ENCODE assay signal across 26 mouse cellular contexts in genomic region chr10:67706436-67706835, GRCm38 (mm10).
DNase-seq lines count a peak whose midpoint lies in the region; ATAC-seq and TF ChIP-seq lines count a peak whose summit lies in the region.
"Had no signal": no experiment of that assay in that cellular context is flagged by ENCODE, and none has a peak within 500 bp of the region (broad histone marks: within the 10 kb centered on the region; RNA-seq: fewer than 3 reads in every experiment).

No protein-coding gene starts in this region.

- 54% methylated on average over 7 of the region's 7 CpGs for WGBS in forebrain, postnatal 0 days
- 76% methylated on average over 7 of the region's 7 CpGs for WGBS in forebrain, embryonic 14.5 days
- WGBS in midbrain, postnatal 0 days = 47% methylated on average over 7 of the region's 7 CpGs
- WGBS in midbrain, embryonic 15.5 days = 56% methylated on average over 7 of the region's 7 CpGs

- peak; percentile 70 for ATAC-seq in forebrain, postnatal 0 days
- ATAC-seq in forebrain, embryonic 14.5 days = no peak
- no peak for ATAC-seq in midbrain, postnatal 0 days (ENCODE audit: low FRiP score)
- ATAC-seq in midbrain, embryonic 15.5 days (replicated peaks) = no peak
- ATAC-seq: activated CD4-positive, CD25-positive, alpha-beta regulatory T cell, adult 4 months; CD4-positive, CD25-positive, alpha-beta regulatory T cell, adult 4 months; forebrain, embryonic 13.5 days; forebrain, embryonic 16.5 days; Patski had no signal

- no peak overlapping the region for H3K4me2 ChIP-seq in forebrain, postnatal 0 days (ENCODE audit: low read depth)
- H3K4me2 ChIP-seq in forebrain, embryonic 14.5 days (ENCODE audit: low read length) = no peak overlapping the region
- no peak overlapping the region for H3K4me2 ChIP-seq in midbrain, postnatal 0 days (ENCODE audit: low read depth, low read length, poor library complexity, severe bottlenecking)
- no peak overlapping the region for H3K4me2 ChIP-seq in midbrain, embryonic 15.5 days
- H3K4me2 ChIP-seq: embryonic facial prominence, embryonic 12.5 days; forebrain, embryonic 13.5 days had no signal

- H3K36me3 ChIP-seq in forebrain, postnatal 0 days (ENCODE audit: insufficient read depth) = no peaks in the 10 kb centered on the region
- no peaks in the 10 kb centered on the region for H3K36me3 ChIP-seq in forebrain, embryonic 14.5 days (ENCODE audit: control insufficient read depth, insufficient read depth, low read length)
- no peaks in the 10 kb centered on the region for H3K36me3 ChIP-seq in midbrain, postnatal 0 days (ENCODE audit: insufficient read depth, low read length)
- H3K36me3 ChIP-seq in midbrain, embryonic 15.5 days (replicated peaks) = no peaks in the 10 kb centered on the region
- H3K36me3 ChIP-seq: embryonic facial prominence, embryonic 10.5 days; embryonic facial prominence, embryonic 12.5 days; G1E had no signal

- DNase-seq in forebrain, postnatal 0 days = peak; percentile 48
- DNase-seq in forebrain, embryonic 14.5 days (ENCODE audit: low spot score) = no peak
- DNase-seq in midbrain, postnatal 0 days (ENCODE audit: low spot score) = peak; percentile 1
- DNase-seq in right cerebral cortex, postnatal 10 days (ENCODE audit: low spot score in 2 of 2) = peak; percentile 41 to 58
- DNase-seq in right cerebral cortex, postnatal 25 days = no peak
- peak; percentile 22 for DNase-seq in brain, embryonic 18.5 days (ENCODE audit: low read depth, low spot score)
- DNase-seq in spleen, postnatal 10 days (ENCODE audit: low spot score in 2 of 2) = no peak
- DNase-seq: adrenal gland, adult 8-10 months; adrenal gland, postnatal 14 days; adrenal gland, postnatal 36 days; B cell, adult 2 months; cerebellum, adult 11-12 months; cerebellum, adult 2 months; cerebellum, adult 9-10 months; cerebellum, postnatal 10 days; cerebellum, postnatal 25 days had no signal

- H3K9me3 ChIP-seq in forebrain, postnatal 0 days (ENCODE audit: low read length) = no peaks in the 10 kb centered on the region
- H3K9me3 ChIP-seq in forebrain, embryonic 14.5 days (replicated peaks; ENCODE audit: control insufficient read depth, low read length) = no peaks in the 10 kb centered on the region
- H3K9me3 ChIP-seq in midbrain, postnatal 0 days (ENCODE audit: low read length) = no peaks in the 10 kb centered on the region
- no peaks in the 10 kb centered on the region for H3K9me3 ChIP-seq in midbrain, embryonic 15.5 days
- H3K9me3 ChIP-seq: embryonic facial prominence, embryonic 10.5 days; embryonic facial prominence, embryonic 12.5 days; forebrain, embryonic 13.5 days had no signal

- H3K4me1 ChIP-seq in forebrain, postnatal 0 days (ENCODE audit: insufficient read depth) = no peaks in the 10 kb centered on the region
- H3K4me1 ChIP-seq in forebrain, embryonic 14.5 days (ENCODE audit: control insufficient read depth, insufficient read depth, low read length) = no peaks in the 10 kb centered on the region
- H3K4me1 ChIP-seq in midbrain, postnatal 0 days (ENCODE audit: insufficient read depth, low read length) = no peaks in the 10 kb centered on the region
- no peaks in the 10 kb centered on the region for H3K4me1 ChIP-seq in midbrain, embryonic 15.5 days
- H3K4me1 ChIP-seq: embryonic facial prominence, embryonic 10.5 days; embryonic facial prominence, embryonic 12.5 days; forebrain, embryonic 13.5 days had no signal

- H3K9ac ChIP-seq in forebrain, postnatal 0 days = no peak overlapping the region
- no peak overlapping the region for H3K9ac ChIP-seq in forebrain, embryonic 14.5 days (ENCODE audit: low read length)
- no peak overlapping the region for H3K9ac ChIP-seq in midbrain, postnatal 0 days (replicated peaks; ENCODE audit: low read length, poor library complexity, severe bottlenecking)
- H3K9ac ChIP-seq in midbrain, embryonic 15.5 days = no peak overlapping the region
- H3K9ac ChIP-seq: embryonic facial prominence, embryonic 12.5 days; forebrain, embryonic 13.5 days had no signal

- no peak overlapping the region for H3K4me3 ChIP-seq in forebrain, postnatal 0 days (ENCODE audit: low read depth, low read length)
- no peak overlapping the region for H3K4me3 ChIP-seq in forebrain, embryonic 14.5 days (ENCODE audit: low read depth, low read length)
- no peak overlapping the region for H3K4me3 ChIP-seq in midbrain, postnatal 0 days (ENCODE audit: low read depth, low read length)
- no peak overlapping the region for H3K4me3 ChIP-seq in midbrain, embryonic 15.5 days
- H3K4me3 ChIP-seq: embryonic facial prominence, embryonic 10.5 days; embryonic facial prominence, embryonic 12.5 days; forebrain, embryonic 13.5 days had no signal

- no peak overlapping the region for H3K27ac ChIP-seq in forebrain, postnatal 0 days (ENCODE audit: low read depth, low read length)
- no peak overlapping the region for H3K27ac ChIP-seq in forebrain, embryonic 14.5 days (ENCODE audit: low read depth, low read length)
- no peak overlapping the region for H3K27ac ChIP-seq in midbrain, postnatal 0 days (ENCODE audit: low read depth, low read length)
- no peak overlapping the region for H3K27ac ChIP-seq in midbrain, embryonic 15.5 days
- H3K27ac ChIP-seq: embryonic facial prominence, embryonic 10.5 days; embryonic facial prominence, embryonic 12.5 days; forebrain, embryonic 13.5 days had no signal

- no peak for TF ChIP-seq CTCF in forebrain, postnatal 0 days (IDR thresholded peaks at IDR 0.05; ENCODE audit: low read depth)
- TF ChIP-seq CTCF in midbrain, postnatal 0 days (IDR thresholded peaks at IDR 0.05) = no peak

- no peaks in the 10 kb centered on the region for H3K27me3 ChIP-seq in forebrain, postnatal 0 days (ENCODE audit: insufficient read depth, low read length)
- no peaks in the 10 kb centered on the region for H3K27me3 ChIP-seq in forebrain, embryonic 14.5 days (replicated peaks; ENCODE audit: control insufficient read depth, insufficient read depth, low read length)
- H3K27me3 ChIP-seq in midbrain, postnatal 0 days (ENCODE audit: insufficient read depth, low read length) = no peaks in the 10 kb centered on the region
- no peaks in the 10 kb centered on the region for H3K27me3 ChIP-seq in midbrain, embryonic 15.5 days (replicated peaks)
- H3K27me3 ChIP-seq: CH12.LX; embryonic facial prominence, embryonic 12.5 days; forebrain, embryonic 13.5 days; Patski had no signal

Comparison
In these comparisons a context has a peak if more than half of its experiments do, and no peak if none do; other contexts are left out.
1. DNase-seq: peak in forebrain, postnatal 0 days (single experiment), midbrain, postnatal 0 days (single experiment), right cerebral cortex, postnatal 10 days (2 of 2) and brain, embryonic 18.5 days (single experiment); none in forebrain, embryonic 14.5 days (single experiment), right cerebral cortex, postnatal 25 days (single experiment) and spleen, postnatal 10 days (0 of 2).